Mouse (Mus musculus): Measurements from ENCODE around the gene Tm2d1. TPM values are rescaled to one million over a fixed set of nuclear protein-coding genes. Genes with fewer than 3 reads are reported as not detected.
A peak's percentile ranks its signal among the peaks of the same experiment; 100 is the strongest.

The Tm2d1 gene
- polyA plus RNA-seq, 1 experiment, result 60.3 TPM

DNA sequence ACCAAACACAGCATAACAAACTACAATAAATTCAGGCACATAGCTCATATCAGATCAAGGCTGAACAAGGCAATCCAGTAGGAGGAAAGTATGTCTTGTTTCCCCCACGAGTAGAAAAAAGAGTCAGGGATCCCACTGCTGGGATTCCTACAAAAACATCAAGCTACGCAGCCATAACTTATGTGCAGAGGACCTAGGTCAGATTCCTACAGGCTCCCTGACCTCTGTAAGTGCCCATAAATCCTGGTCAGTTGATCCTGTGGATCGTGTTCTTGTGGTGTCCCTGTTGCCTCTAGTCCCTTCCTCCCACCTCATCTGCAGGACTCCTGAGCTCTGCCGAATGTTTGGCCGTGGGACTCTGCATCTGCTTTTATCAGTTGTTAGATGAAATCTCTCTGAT lies 1.9 kb upstream of the Tm2d1 start:
- TF ChIP-seq CTCF (IDR thresholded peaks at IDR 0.05; ENCODE audit: borderline replicate concordance, insufficient read depth, low read length), result no peak
- TF ChIP-seq POLR2A (IDR thresholded peaks at IDR 0.05; ENCODE audit: low read depth, low read length), result no peak
- H3K27ac ChIP-seq (ENCODE audit: insufficient read depth, low read length), result no peak overlapping the region
- no peak overlapping the region for H3K4me3 ChIP-seq (ENCODE audit: insufficient read depth, low read length)
- H3K4me1 ChIP-seq (ENCODE audit: control insufficient read depth, insufficient read depth, low read length), result no peaks in the 10 kb centered on the region

DNA sequence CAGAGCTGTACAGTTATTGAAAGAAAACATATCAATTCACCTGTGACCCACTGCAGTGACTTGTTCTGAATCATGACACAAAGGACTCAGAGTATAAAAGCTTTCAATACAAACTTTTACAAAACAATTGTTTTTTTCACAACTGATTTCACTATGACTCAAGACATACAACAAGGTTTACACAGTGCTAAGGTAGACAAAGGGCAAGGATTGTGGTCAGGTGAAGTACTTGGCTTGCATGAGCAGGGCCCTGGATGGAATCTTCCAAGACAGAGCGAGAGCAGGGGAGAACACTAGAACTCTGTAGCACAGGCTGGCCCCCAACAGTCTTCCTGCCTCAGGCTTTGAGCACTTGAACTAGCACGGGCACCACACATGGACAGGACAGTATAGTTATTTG lies 6.2 kb downstream of the Tm2d1 start:
- TF ChIP-seq POLR2A (IDR thresholded peaks at IDR 0.05; ENCODE audit: low read depth, low read length), result no peak
- Histone ChIP-seq H3K4me1 (ENCODE audit: control insufficient read depth, insufficient read depth, low read length) (no peaks in the 10 kb centered on the region), H3K4me3 (ENCODE audit: insufficient read depth, low read length) (no peak overlapping the region), H3K27ac (ENCODE audit: insufficient read depth, low read length) (no peak overlapping the region)

GRCm38 (mm10) chr4:98375401-98375800 lies 7.7 kb downstream of the Tm2d1 start:
- Histone ChIP-seq H3K4me3 (ENCODE audit: insufficient read depth, low read length) (no peak overlapping the region), H3K27ac (ENCODE audit: insufficient read depth, low read length) (no peak overlapping the region), H3K4me1 (ENCODE audit: control insufficient read depth, insufficient read depth, low read length) (no peaks in the 10 kb centered on the region)
- TF ChIP-seq POLR2A (IDR thresholded peaks at IDR 0.05; ENCODE audit: low read depth, low read length) (no peak), CTCF (IDR thresholded peaks at IDR 0.05; ENCODE audit: borderline replicate concordance, insufficient read depth, low read length) (peak; percentile 46; the same call in 1 of the 2 replicates)

GRCm38 (mm10) chr4:98358034-98358809 lies 24.9 kb downstream of the Tm2d1 start:
- Histone ChIP-seq H3K4me3 (ENCODE audit: insufficient read depth, low read length) (no peak overlapping the region), H3K27ac (ENCODE audit: insufficient read depth, low read length) (no peak overlapping the region), H3K4me1 (ENCODE audit: control insufficient read depth, insufficient read depth, low read length) (no peaks in the 10 kb centered on the region)
- TF ChIP-seq CTCF (IDR thresholded peaks at IDR 0.05; ENCODE audit: borderline replicate concordance, insufficient read depth, low read length) (no peak), POLR2A (IDR thresholded peaks at IDR 0.05; ENCODE audit: low read depth, low read length) (no peak)

GRCm38 (mm10) chr4:98348580-98348979 lies 34.5 kb downstream of the Tm2d1 start:
- H3K4me1 ChIP-seq (ENCODE audit: control insufficient read depth, insufficient read depth, low read length), result no peaks in the 10 kb centered on the region
- H3K27ac ChIP-seq (ENCODE audit: insufficient read depth, low read length), result no peak overlapping the region
- TF ChIP-seq POLR2A (IDR thresholded peaks at IDR 0.05; ENCODE audit: low read depth, low read length) (no peak), CTCF (IDR thresholded peaks at IDR 0.05; ENCODE audit: borderline replicate concordance, insufficient read depth, low read length) (no peak)
- H3K4me3 ChIP-seq (ENCODE audit: insufficient read depth, low read length), result no peak overlapping the region

DNA sequence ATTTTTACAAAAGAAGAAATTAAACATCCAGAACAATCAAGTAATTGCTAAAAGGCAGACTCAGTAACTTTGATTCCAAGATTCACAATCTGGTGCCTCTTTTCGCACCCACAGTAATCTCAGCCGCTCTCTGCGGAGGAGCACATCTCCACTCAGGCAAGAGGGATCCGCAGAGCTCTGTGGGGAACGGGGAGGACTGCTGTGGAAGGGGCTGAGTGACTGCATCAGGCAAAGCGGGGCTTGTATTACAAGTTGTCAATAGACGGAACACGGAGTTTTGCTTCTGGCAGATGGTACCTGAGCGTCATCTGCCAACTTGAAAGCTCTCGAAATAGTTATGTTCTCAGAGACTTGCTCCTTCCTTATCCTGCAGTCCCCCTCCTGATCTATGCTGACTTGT lies 37.3 kb downstream of the Tm2d1 start:
- no peaks in the 10 kb centered on the region for H3K4me1 ChIP-seq (ENCODE audit: control insufficient read depth, insufficient read depth, low read length)
- no peak overlapping the region for H3K4me3 ChIP-seq (ENCODE audit: insufficient read depth, low read length)
- no peak overlapping the region for H3K27ac ChIP-seq (ENCODE audit: insufficient read depth, low read length)

GRCm38 (mm10) chr4:98339992-98340564 lies 43.0 kb downstream of the Tm2d1 start:
- Histone ChIP-seq H3K4me1 (ENCODE audit: control insufficient read depth, insufficient read depth, low read length) (no peaks in the 10 kb centered on the region), H3K4me3 (ENCODE audit: insufficient read depth, low read length) (no peak overlapping the region), H3K27ac (ENCODE audit: insufficient read depth, low read length) (no peak overlapping the region)
- no peak for TF ChIP-seq CTCF (IDR thresholded peaks at IDR 0.05; ENCODE audit: borderline replicate concordance, insufficient read depth, low read length)
- no peak for TF ChIP-seq POLR2A (IDR thresholded peaks at IDR 0.05; ENCODE audit: low read depth, low read length)

More for the DNA sequence above, 37.3 kb downstream of the Tm2d1 start:
- TF ChIP-seq POLR2A (IDR thresholded peaks at IDR 0.05; ENCODE audit: low read depth, low read length) (no peak), CTCF (IDR thresholded peaks at IDR 0.05; ENCODE audit: borderline replicate concordance, insufficient read depth, low read length) (no peak)

- Histone ChIP-seq H3K27ac (ENCODE audit: insufficient read depth, low read length) (no peak overlapping the region), H3K4me3 (ENCODE audit: insufficient read depth, low read length) (no peak overlapping the region), H3K4me1 (ENCODE audit: control insufficient read depth, insufficient read depth, low read length) (no peaks in the 10 kb centered on the region)
- TF ChIP-seq CTCF (IDR thresholded peaks at IDR 0.05; ENCODE audit: borderline replicate concordance, insufficient read depth, low read length) (no peak), POLR2A (IDR thresholded peaks at IDR 0.05; ENCODE audit: low read depth, low read length) (no peak)
Measured at GRCm38 (mm10) chr4:98338636-98339630, 44.2 kb downstream of the Tm2d1 start.

DNA sequence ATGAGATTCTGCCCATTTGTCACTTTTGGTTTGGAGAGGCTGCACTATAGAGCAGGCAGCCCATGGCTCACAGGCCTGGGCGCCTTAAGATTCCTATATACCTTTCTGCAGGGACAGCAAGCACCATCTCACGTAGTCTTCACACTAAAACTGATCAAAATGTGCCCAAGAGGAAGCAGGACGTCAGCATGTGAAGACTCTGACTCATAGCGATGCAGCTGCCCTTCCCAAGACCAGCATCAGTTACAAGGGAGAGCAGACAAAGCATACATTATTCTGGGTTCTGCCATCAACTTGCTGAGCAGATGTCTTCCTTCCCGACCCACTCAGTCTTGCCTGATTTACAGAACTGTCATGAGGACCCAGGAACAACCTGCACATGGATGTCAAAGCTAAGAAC lies 45.9 kb downstream of the Tm2d1 start:
- H3K4me3 ChIP-seq (ENCODE audit: insufficient read depth, low read length), result no peak overlapping the region
- TF ChIP-seq POLR2A (IDR thresholded peaks at IDR 0.05; ENCODE audit: low read depth, low read length) (no peak), CTCF (IDR thresholded peaks at IDR 0.05; ENCODE audit: borderline replicate concordance, insufficient read depth, low read length) (no peak)
- H3K27ac ChIP-seq (ENCODE audit: insufficient read depth, low read length), result no peak overlapping the region
- H3K4me1 ChIP-seq (ENCODE audit: control insufficient read depth, insufficient read depth, low read length), result no peaks in the 10 kb centered on the region
